Mouse (Mus musculus) hindbrain, embryonic 15.5 days (tissue): ENCODE results near the gene Ptprn2. TPM values are rescaled to one million over a fixed set of nuclear protein-coding genes. Genes with fewer than 3 reads are reported as not detected.

Experiments
- ATAC-seq: fragments of 200-750 bp; cut with Nextera tagmentation; 2 replicates; pipeline ENCODE4 v1.8.0; 2017; ENCODE audit warnings: low read depth, moderate number of reproducible peaks, moderate TSS enrichment; ENCODE audit not compliant: low FRiP score
- H3K27ac ChIP-seq: fragments of 300-500 bp; sonication (generic); replicated peaks from 2 replicates; pipeline ENCODE4 v1.5.1; 2015; ENCODE audit warnings: mild to moderate bottlenecking, inconsistent platforms
- H3K27me3 ChIP-seq: fragments of 300-500 bp; sonication (generic); 2 replicates; pipeline ENCODE4 v1.6.1; 2015; ENCODE audit warnings: control low read depth, inconsistent platforms
- H3K36me3 ChIP-seq: fragments of 300-500 bp; sonication (generic); 2 replicates; pipeline ENCODE4 v1.6.1; 2015; ENCODE audit warnings: control low read depth, inconsistent platforms
- H3K4me1 ChIP-seq: fragments of 300-500 bp; sonication (generic); replicated peaks from 2 replicates; pipeline ENCODE4 v1.6.1; 2015; ENCODE audit warnings: control low read depth, inconsistent platforms
- H3K4me2 ChIP-seq: fragments of 300-500 bp; sonication (generic); 2 replicates; pipeline ENCODE4 v1.6.1; 2015; ENCODE audit warnings: moderate library complexity, mild to moderate bottlenecking, inconsistent platforms
- H3K4me3 ChIP-seq: fragments of 300-500 bp; sonication (generic); 2 replicates; pipeline ENCODE4 v1.5.1; 2015; ENCODE audit warnings: mild to moderate bottlenecking, inconsistent platforms
- H3K9ac ChIP-seq: fragments of 300-500 bp; sonication (generic); 2 replicates; pipeline ENCODE4 v1.6.1; 2015; ENCODE audit warnings: inconsistent platforms
- H3K9me3 ChIP-seq: fragments of 300-500 bp; sonication (generic); 2 replicates; pipeline ENCODE4 v1.6.1; 2016; ENCODE audit warnings: control low read depth, inconsistent platforms
- WGBS: fragments of 180-500 bp; shearing (Covaris S2); methylation state at CpG from one replicate; pipeline ENCODE4 v1.1.7; 2015; 5-methylcytosine and 5-hydroxymethylcytosine counted together
- polyA plus RNA-seq: library from polyadenylated mRNA; unstranded; fragments of >200 nt; fragmentation: Nextera tagmentation; extraction: Ambion mirVana; gene quantifications from 2 replicates; pipeline ENCODE4 v1.2.1, GENCODE M21; 2015

Ptprn2 gene
- polyA plus RNA-seq, 1 experiment from 2014 or later: 14.7 TPM

DNA sequence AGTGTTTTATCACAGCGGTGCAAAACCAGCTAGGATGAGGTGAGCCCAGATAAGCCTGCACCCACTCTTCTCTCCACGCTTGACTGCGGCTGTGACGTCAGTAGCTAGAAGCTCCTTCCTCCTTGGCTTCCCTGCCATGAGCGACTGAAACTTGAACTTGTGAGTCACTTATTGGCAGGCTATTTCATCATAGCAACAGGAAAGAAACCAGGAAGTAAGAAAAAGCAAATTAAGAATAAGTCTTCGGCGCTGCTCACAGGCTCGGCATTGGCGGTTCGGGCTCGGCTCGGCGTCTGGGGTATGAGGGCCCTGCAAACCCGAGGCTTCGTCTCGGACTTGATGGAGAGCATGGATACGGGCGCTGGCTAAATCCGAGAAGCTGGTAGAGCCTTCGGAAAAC lies 111.5 kb downstream of the Ptprn2 start:
- Histone ChIP-seq H3K9me3 (no peaks in the 10 kb centered on the region), H3K4me1 (peaks cover 39% of the 10 kb centered on the region), H3K27ac (no peak overlapping the region), H3K4me3 (no peak overlapping the region), H3K36me3 (no peaks in the 10 kb centered on the region), H3K27me3 (no peaks in the 10 kb centered on the region), H3K4me2 (no peak overlapping the region), H3K9ac (no peak overlapping the region)
- WGBS: 93% methylated on average over 20 of the region's 20 CpGs
- ATAC-seq: no peak

- Histone ChIP-seq H3K27ac (peak overlapping the region; percentile 81; the same call in 1 of the 2 replicates), H3K9me3 (no peaks in the 10 kb centered on the region), H3K4me3 (no peak overlapping the region), H3K9ac (no peak overlapping the region), H3K4me1 (peaks cover 39% of the 10 kb centered on the region), H3K4me2 (no peak overlapping the region), H3K36me3 (no peaks in the 10 kb centered on the region), H3K27me3 (no peaks in the 10 kb centered on the region)
- WGBS: 55% methylated on average over 5 of the region's 5 CpGs
- ATAC-seq: no peak
Observed at GRCm38 (mm10) chr12:116597670-116598069, 112.2 kb downstream of the Ptprn2 start.

GRCm38 (mm10) chr12:116598123-116599005 lies 112.8 kb downstream of the Ptprn2 start:
- Histone ChIP-seq H3K9me3 (no peaks in the 10 kb centered on the region), H3K4me1 (peaks cover 39% of the 10 kb centered on the region), H3K36me3 (no peaks in the 10 kb centered on the region), H3K4me3 (no peak overlapping the region), H3K27me3 (no peaks in the 10 kb centered on the region), H3K9ac (no peak overlapping the region), H3K4me2 (no peak overlapping the region), H3K27ac (peak overlapping the region; percentile 81)
- 58% methylated on average over 8 of the region's 8 CpGs for WGBS
- ATAC-seq: peak; percentile 13; the same call in 1 of the 2 replicates

DNA sequence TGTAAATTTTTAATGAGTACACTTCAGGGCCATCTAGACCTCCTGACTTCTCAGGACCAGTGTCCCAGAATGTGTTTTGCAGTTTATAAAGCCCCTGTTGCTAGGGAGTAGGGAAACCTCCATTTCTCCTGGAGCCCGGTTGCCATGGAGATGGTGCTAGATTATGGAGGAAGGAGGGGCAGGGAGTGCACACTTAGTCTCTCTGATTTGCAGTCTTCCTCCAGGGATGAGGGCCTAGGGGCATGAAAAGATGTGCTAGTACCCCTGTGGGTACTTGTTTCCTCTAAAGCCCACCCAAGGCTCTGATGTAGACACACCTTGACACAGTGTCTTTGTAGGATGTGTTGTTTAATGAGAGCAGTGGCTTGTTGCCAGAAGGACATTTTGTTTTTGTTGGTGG lies 114.0 kb downstream of the Ptprn2 start:
- 47% methylated on average over 1 of the region's 1 CpGs for WGBS
- 0 out of 2 replicates have a peak overlapping the region, but pooled peaks have one; percentile 4 for H3K4me2 ChIP-seq

GRCm38 (mm10) chr12:116600054-116600453 lies 114.5 kb downstream of the Ptprn2 start:
- H3K9me3 ChIP-seq: no peaks in the 10 kb centered on the region
- peaks cover 39% of the 10 kb centered on the region for H3K4me1 ChIP-seq
- H3K36me3 ChIP-seq: no peaks in the 10 kb centered on the region
- H3K4me3 ChIP-seq: no peak overlapping the region
- peak; percentile 54; the same call in 1 of the 2 replicates for ATAC-seq
- H3K4me2 ChIP-seq: 0 out of 2 replicates have a peak overlapping the region, but pooled peaks have one; percentile 4
- H3K9ac ChIP-seq: no peak overlapping the region
- H3K27me3 ChIP-seq: no peaks in the 10 kb centered on the region
- H3K27ac ChIP-seq: peak overlapping the region; percentile 81
- 21% methylated on average over 6 of the region's 6 CpGs for WGBS

More for the DNA sequence above, 114.0 kb downstream of the Ptprn2 start:
- peak; percentile 78 for ATAC-seq
- H3K27me3 ChIP-seq: no peaks in the 10 kb centered on the region
- H3K9ac ChIP-seq: no peak overlapping the region
- no peaks in the 10 kb centered on the region for H3K36me3 ChIP-seq
- no peaks in the 10 kb centered on the region for H3K9me3 ChIP-seq
- peaks cover 39% of the 10 kb centered on the region for H3K4me1 ChIP-seq
- no peak overlapping the region for H3K4me3 ChIP-seq
- peak overlapping the region; percentile 81 for H3K27ac ChIP-seq

GRCm38 (mm10) chr12:116601395-116601794 lies 115.9 kb downstream of the Ptprn2 start:
- no peak overlapping the region for H3K9ac ChIP-seq
- H3K27me3 ChIP-seq: no peaks in the 10 kb centered on the region
- no peaks in the 10 kb centered on the region for H3K36me3 ChIP-seq
- H3K4me3 ChIP-seq: no peak overlapping the region
- no peak for ATAC-seq
- no peak overlapping the region for H3K27ac ChIP-seq
- WGBS: 95% methylated on average over 3 of the region's 3 CpGs
- H3K9me3 ChIP-seq: no peaks in the 10 kb centered on the region
- no peak overlapping the region for H3K4me2 ChIP-seq
- peaks cover 39% of the 10 kb centered on the region for H3K4me1 ChIP-seq

- H3K9ac ChIP-seq: no peak overlapping the region
- ATAC-seq: no peak
Observed at GRCm38 (mm10) chr12:116601921-116602320, 116.4 kb downstream of the Ptprn2 start.

GRCm38 (mm10) chr12:116608598-116608997 lies 123.1 kb downstream of the Ptprn2 start:
- Histone ChIP-seq H3K27me3 (no peaks in the 10 kb centered on the region), H3K4me2 (no peak overlapping the region), H3K9ac (no peak overlapping the region), H3K9me3 (no peaks in the 10 kb centered on the region), H3K4me3 (no peak overlapping the region), H3K27ac (no peak overlapping the region), H3K4me1 (no peaks in the 10 kb centered on the region), H3K36me3 (no peaks in the 10 kb centered on the region)
- ATAC-seq: no peak
- 86% methylated on average over 6 of the region's 6 CpGs for WGBS

More at GRCm38 (mm10) chr12:116601921-116602320, 116.4 kb downstream of the Ptprn2 start:
- H3K27ac ChIP-seq: no peak overlapping the region
- no peak overlapping the region for H3K4me3 ChIP-seq
- no peaks in the 10 kb centered on the region for H3K27me3 ChIP-seq
- no peaks in the 10 kb centered on the region for H3K9me3 ChIP-seq
- H3K4me2 ChIP-seq: no peak overlapping the region
- WGBS: 69% methylated on average over 5 of the region's 5 CpGs
- peaks cover 39% of the 10 kb centered on the region for H3K4me1 ChIP-seq
- no peaks in the 10 kb centered on the region for H3K36me3 ChIP-seq

GRCm38 (mm10) chr12:116619868-116620267 lies 134.3 kb downstream of the Ptprn2 start:
- Histone ChIP-seq H3K4me3 (no peak overlapping the region), H3K27me3 (no peaks in the 10 kb centered on the region), H3K4me2 (no peak overlapping the region), H3K9me3 (no peaks in the 10 kb centered on the region), H3K27ac (no peak overlapping the region), H3K4me1 (no peaks in the 10 kb centered on the region), H3K9ac (no peak overlapping the region), H3K36me3 (no peaks in the 10 kb centered on the region)
- ATAC-seq: peak; percentile 68; the same call in 1 of the 2 replicates
- 44% methylated on average over 5 of the region's 5 CpGs for WGBS

- Histone ChIP-seq H3K4me1 (no peaks in the 10 kb centered on the region), H3K9ac (no peak overlapping the region), H3K9me3 (no peaks in the 10 kb centered on the region), H3K36me3 (no peaks in the 10 kb centered on the region), H3K27me3 (no peaks in the 10 kb centered on the region), H3K4me2 (no peak overlapping the region), H3K27ac (no peak overlapping the region), H3K4me3 (no peak overlapping the region)
- WGBS: 70% methylated on average over 3 of the region's 3 CpGs
- ATAC-seq: peak; percentile 20
Observed at GRCm38 (mm10) chr12:116620299-116620698, 134.8 kb downstream of the Ptprn2 start.

- Histone ChIP-seq H3K9me3 (no peaks in the 10 kb centered on the region), H3K4me2 (no peak overlapping the region), H3K27ac (no peak overlapping the region), H3K4me3 (no peak overlapping the region), H3K36me3 (no peaks in the 10 kb centered on the region), H3K27me3 (no peaks in the 10 kb centered on the region), H3K9ac (no peak overlapping the region), H3K4me1 (peaks cover 2% of the 10 kb centered on the region; the same call in 1 of the 2 replicates)
- no peak for ATAC-seq
- WGBS: 84% methylated on average over 10 of the region's 10 CpGs
Observed at GRCm38 (mm10) chr12:116621325-116622040, 136.0 kb downstream of the Ptprn2 start.
